Mouse (Mus musculus) mature B cell (primary cell): ENCODE results near the gene Rhox2c.
"Not testable (repeated sequence)": the region's sequence is repeated elsewhere in the genome, so short reads cannot be mapped to it uniquely, and the experiment has no call there.

Source experiments
- in situ Hi-C: fragments of 300-500 bp; cut with MboI; formaldehyde crosslinking; loops from 2 replicates; pipeline ENCODE4 v1.14.3; 2019

Rhox2c gene

DNA sequence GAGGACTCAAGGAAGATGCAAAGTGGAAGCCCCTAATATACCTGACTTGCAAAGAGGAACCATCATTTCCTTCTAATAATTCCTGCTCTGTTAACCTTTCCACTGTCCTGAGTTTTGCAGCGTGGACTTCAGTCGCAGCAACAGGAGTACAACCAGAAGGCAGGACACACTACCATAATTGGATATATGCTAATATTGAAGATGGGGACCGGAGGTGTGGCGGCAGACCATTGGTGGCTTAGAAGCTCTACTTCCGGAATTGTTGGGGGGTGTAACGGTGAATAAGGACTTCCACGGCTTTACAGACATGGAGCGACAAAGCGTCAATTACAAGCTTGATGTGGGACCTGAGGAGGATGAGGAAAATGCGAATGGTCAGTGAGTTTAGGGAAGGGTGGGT is at the start of gene Rhox2c:
Rhox2c (plus strand) TSS at position 301 of the 400 bp plus-strand sequence.
- in situ Hi-C loops = not testable (repeated sequence)

DNA sequence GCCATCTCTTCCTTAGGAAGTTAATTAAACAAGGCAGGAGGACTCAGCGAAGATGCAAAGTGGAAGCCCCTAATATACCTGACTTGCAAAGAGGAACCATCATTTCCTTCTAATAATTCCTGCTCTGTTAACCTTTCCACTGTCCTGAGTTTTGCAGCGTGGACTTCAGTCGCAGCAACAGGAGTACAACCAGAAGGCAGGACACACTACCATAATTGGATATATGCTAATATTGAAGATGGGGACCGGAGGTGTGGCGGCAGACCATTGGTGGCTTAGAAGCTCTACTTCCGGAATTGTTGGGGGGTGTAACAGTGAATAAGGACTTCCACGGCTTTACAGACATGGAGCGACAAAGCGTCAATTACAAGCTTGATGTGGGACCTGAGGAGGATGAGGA is 41.7 kb upstream of the Rhox2c start, which contains the start of gene Rhox2b:
Rhox2b (plus strand) TSS at position 301 of the 400 bp plus-strand sequence.
- in situ Hi-C loops = not testable (repeated sequence)

DNA sequence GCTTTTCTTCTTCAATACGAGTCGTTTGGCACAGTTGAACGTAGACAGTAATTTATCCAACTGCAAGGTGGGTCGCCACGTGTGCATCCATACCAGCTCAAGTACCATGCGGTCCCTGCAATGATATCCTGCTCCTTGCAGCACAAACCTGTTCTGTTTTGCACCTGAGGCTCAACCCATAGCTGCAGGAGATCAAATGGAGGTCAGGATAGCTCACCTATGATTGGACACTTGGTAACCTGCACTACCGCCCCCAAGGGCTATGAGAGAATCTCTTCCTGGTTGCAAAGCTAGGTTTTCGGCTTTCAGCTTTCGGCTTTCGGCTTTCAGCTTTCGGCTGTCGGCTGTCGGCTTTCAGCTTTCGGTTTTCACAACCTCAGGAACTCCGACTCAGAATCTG is 21.3 kb upstream of the Rhox2c start, which contains the start of gene Rhox4b:
Rhox4b (plus strand) TSS at position 301 of the 400 bp plus-strand sequence.
- in situ Hi-C loops = not testable (repeated sequence)

- in situ Hi-C loops = not testable (repeated sequence)
These were observed 4.8 kb downstream of the Rhox2c start, which contains the start of gene Rhox3c for GRCm38 (mm10) chrX:37458285-37458684. Rhox3c (plus strand) TSS chrX:37458585.

GRCm38 (mm10) chrX:37480037-37480436 is 26.6 kb downstream of the Rhox2c start, which contains the start of gene Rhox4c:
Rhox4c (plus strand) TSS chrX:37480337.
- in situ Hi-C loops = not testable (repeated sequence)

- in situ Hi-C loops = not testable (repeated sequence)
These were observed 60.6 kb downstream of the Rhox2c start, which contains the start of gene Rhox4d for GRCm38 (mm10) chrX:37514059-37514458. Rhox4d (plus strand) TSS chrX:37514359.
